Mouse (Mus musculus) ES-E14 (cell line): ENCODE measurements around the gene Gm39566.

Source experiments
- MAFK ChIP-seq: IDR thresholded peaks from 2 replicates; pipeline ENCODE4 v1.6.1; 2014; ENCODE audit warnings: mild to moderate bottlenecking, low read depth, low read length, inconsistent platforms; ENCODE audit not compliant: insufficient read depth
- ZNF384 ChIP-seq: IDR thresholded peaks from 2 replicates; pipeline ENCODE4 v1.6.1; 2012; ENCODE audit warnings: low read depth, low read length, inconsistent platforms

DNA sequence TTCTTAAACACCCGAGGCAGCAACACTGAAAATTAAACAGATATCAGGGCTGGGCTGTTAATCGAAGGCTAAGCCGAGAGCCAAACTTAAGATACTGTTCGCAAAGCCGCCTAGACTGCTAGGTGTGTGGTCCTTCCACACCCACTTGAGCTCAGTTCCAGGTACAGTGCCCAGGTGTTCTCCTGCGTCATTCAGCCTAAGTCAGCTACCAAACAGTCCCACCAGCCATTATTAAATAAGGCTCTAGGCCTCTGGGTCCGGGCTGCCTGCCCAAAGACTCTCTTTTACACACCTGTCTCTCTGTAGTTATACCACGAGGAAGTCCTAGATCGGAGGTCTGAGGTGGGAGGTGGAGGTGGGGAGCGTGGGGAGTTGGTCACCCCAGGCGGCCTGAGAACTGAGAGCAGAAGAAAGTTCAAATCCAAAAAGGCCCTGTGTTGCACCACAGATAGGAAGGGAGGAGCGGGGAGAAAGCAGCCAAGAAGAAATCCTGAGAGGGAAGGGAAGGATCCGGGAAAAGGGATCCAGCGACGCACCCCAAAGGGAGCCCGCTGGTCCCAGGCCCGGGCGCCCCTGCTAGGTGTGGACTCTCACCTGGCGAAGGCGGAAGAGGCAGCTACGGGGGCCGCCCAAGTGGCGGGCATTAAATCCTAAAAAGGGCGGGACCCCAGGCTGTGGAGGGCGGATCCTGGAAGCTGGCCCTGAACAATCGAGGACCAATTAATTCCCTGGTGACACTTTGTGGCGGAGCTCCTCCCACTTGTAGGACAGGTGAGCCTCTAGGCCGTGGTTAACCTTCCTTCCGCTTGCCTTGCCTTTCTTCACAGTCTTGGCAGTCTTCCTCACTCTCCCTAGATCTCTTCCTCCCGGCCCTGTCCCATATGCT is 43.3 kb upstream of the Gm39566 start, which contains the start of gene Tnk1:
- no peak for TF ChIP-seq ZNF384
- no peak for TF ChIP-seq MAFK
